Mouse (Mus musculus): Measurements from ENCODE around the gene Pfn3. TPM values are rescaled to one million over a fixed set of nuclear protein-coding genes. Genes with fewer than 3 reads are reported as not detected.

Pfn3 gene
- total RNA-seq, 1 experiment from 2014 or later, result not detected

Other genes with a start within 250 kb of the Pfn3 start
- 211 and 232 TPM in 2 replicates for gene Nsd1, start 205.4 kb downstream of the Pfn3 start, total RNA-seq (2017)
- gene Prelid1, start 94.7 kb downstream of the Pfn3 start, total RNA-seq (2017), result 95.5 and 96.0 TPM in 2 replicates
- gene Rab24, start 93.3 kb downstream of the Pfn3 start, total RNA-seq (2017), result 60.8 and 61.9 TPM in 2 replicates
- gene Mxd3, start 85.4 kb downstream of the Pfn3 start, total RNA-seq (2017), result 0.61 and 1.7 TPM in 2 replicates
- 75.9 and 87.7 TPM in 2 replicates for gene Lman2, start 52.4 kb downstream of the Pfn3 start, total RNA-seq (2017)
- 85.4 and 90.5 TPM in 2 replicates for gene Rgs14, start 45.5 kb downstream of the Pfn3 start, total RNA-seq (2017)
- gene Slc34a1, start 17.0 kb downstream of the Pfn3 start, total RNA-seq (2017), result 0.25 and 0.35 TPM in 2 replicates
- 2.6 and 2.8 TPM in 2 replicates for gene F12, start 11.6 kb upstream of the Pfn3 start, total RNA-seq (2017)
- 362 and 371 TPM in 2 replicates for gene Grk6, start 29.8 kb upstream of the Pfn3 start, total RNA-seq (2017)
- gene Prr7, start 49.0 kb upstream of the Pfn3 start, total RNA-seq (2017), result 12.3 and 14.1 TPM in 2 replicates
- 0.12 TPM in 2 replicates for gene Dbn1, start 72.9 kb upstream of the Pfn3 start, total RNA-seq (2017)
- gene Pdlim7, start 98.4 kb upstream of the Pfn3 start, total RNA-seq (2017), result 43.2 and 47.3 TPM in 2 replicates
- 193 and 198 TPM in 2 replicates for gene Dok3, start 114.1 kb upstream of the Pfn3 start, total RNA-seq (2017)
- 107 and 116 TPM in 2 replicates for gene Ddx41, start 121.4 kb upstream of the Pfn3 start, total RNA-seq (2017)
- 108 and 118 TPM in 2 replicates for gene Fam193b, start 155.9 kb upstream of the Pfn3 start, total RNA-seq (2017)
- gene Tmed9, start 158.5 kb upstream of the Pfn3 start, total RNA-seq (2017), result 68.9 and 74.4 TPM in 2 replicates
- 14.7 and 19.1 TPM in 2 replicates for gene B4galt7, start 184.7 kb upstream of the Pfn3 start, total RNA-seq (2017)
- 29.3 and 53.3 TPM in 2 replicates for gene Caml, start 207.8 kb upstream of the Pfn3 start, total RNA-seq (2017)
- gene Ddx46, start 219.8 kb upstream of the Pfn3 start, total RNA-seq (2017), result 206 and 230 TPM in 2 replicates